Mouse (Mus musculus) large intestine, adult 2 months (tissue): ENCODE data around the gene 2810408A11Rik. TPM values are rescaled to one million over a fixed set of nuclear protein-coding genes. Genes with fewer than 3 reads are reported as not detected.

Experiments used
- DNase-seq: peaks from one replicate; pipeline ENCODE4 v3.0.0-alpha.2; 2012; ENCODE audit warnings: low read depth, low spot score
- WGBS: fragments of 180-500 bp; shearing (Covaris S2); methylation state at CpG from one replicate; pipeline ENCODE4 v1.1.7; 2018; 5-methylcytosine and 5-hydroxymethylcytosine counted together
- polyA plus RNA-seq: library from polyadenylated mRNA; depleted of rRNA; stranded (reverse); fragments of >200 nt; gene quantifications from 2 replicates; pipeline ENCODE4 v1.2.3, GENCODE M21; 2012

Gene 2810408A11Rik
- polyA plus RNA-seq, 1 experiment, result 3.0 TPM

DNA sequence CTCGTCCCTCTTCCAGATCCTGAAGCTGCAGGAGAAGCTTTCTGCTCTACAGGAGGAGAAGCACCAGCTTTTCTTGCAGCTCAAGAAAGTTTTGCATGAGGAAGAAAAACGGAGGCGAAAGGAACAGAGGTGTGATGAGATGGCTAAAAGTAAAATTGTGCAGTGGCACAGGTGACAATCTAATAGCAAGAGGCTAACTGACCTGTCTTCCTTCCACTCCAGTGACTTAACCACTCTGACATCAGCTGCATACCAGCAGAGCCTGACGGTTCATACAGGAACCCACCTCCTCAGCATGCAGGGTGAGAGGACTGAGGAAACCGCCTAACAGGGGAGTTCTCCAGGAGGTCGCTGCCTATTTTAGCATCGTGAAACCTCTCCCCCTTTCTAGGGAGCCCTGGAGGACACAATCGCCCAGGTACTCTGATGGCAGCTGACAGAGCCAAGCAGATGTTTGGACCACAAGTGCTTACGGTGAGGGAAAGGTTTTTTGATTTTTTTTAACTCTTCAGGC is 14.2 kb upstream of the 2810408A11Rik start:
- 29% methylated on average over 9 of the region's 9 CpGs for WGBS

GRCm38 (mm10) chr11:69914372-69914764 is 13.6 kb upstream of the 2810408A11Rik start:
- WGBS, result 1% methylated on average over 17 of the region's 17 CpGs

More for the DNA sequence above, 14.2 kb upstream of the 2810408A11Rik start:
- no peak for DNase-seq

GRCm38 (mm10) chr11:69913554-69914371 is 13.0 kb upstream of the 2810408A11Rik start, which contains the start of gene Gps2:
TSS of gene Gps2 (plus strand) at chr11:69913888.
- WGBS, result under 1% methylated on average over 61 of the region's 61 CpGs
- DNase-seq, result peak; percentile 80

More at GRCm38 (mm10) chr11:69914372-69914764, 13.6 kb upstream of the 2810408A11Rik start:
- DNase-seq, result no peak

GRCm38 (mm10) chr11:69912716-69913530 is 12.1 kb upstream of the 2810408A11Rik start:
- no peak for DNase-seq
- WGBS, result 70% methylated on average over 15 of the region's 15 CpGs

- DNase-seq, result no peak
- WGBS, result 87% methylated on average over 6 of the region's 6 CpGs
Measured at GRCm38 (mm10) chr11:69911701-69912100, 10.9 kb upstream of the 2810408A11Rik start.

DNA sequence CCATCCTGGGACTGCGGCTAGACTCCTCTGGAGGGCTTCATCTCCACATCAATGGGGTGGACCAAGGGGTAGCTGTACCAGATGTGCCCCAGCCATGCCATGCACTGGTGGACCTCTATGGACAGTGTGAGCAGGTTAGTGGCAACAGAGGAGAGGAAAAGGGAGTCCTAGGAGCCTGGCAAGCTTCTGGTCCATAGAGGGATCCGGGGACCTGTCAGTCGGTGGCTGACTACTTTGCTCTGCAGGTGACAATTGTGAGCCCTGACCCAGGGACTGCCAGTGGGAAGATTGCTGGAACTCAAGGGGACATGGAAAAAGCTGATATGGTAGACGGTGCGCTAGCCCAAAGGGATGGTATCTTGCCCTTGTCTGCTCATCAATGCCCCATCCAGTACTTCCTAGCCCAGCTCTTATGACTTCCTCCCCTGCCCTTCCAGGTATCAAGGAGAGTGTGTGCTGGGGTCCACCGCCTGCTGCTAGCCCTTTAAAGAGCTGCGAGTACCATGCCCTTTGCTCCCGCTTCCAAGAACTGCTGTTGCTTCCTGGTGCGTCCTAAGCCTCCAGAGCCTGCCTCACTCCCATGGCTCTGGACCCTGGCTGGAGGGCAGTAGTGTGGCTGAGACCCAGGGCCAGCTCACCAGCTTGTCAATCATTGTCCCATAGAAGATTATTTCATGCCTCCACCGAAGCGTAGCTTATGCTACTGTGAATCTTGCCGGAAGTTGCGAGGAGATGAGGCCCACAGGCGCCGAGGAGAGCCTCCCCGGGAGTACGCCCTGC is 10.2 kb upstream of the 2810408A11Rik start:
- 89% methylated on average over 17 of the region's 17 CpGs for WGBS
- no peak for DNase-seq

GRCm38 (mm10) chr11:69910177-69910576 is 9.4 kb upstream of the 2810408A11Rik start:
- 93% methylated on average over 8 of the region's 8 CpGs for WGBS
- no peak for DNase-seq

DNA sequence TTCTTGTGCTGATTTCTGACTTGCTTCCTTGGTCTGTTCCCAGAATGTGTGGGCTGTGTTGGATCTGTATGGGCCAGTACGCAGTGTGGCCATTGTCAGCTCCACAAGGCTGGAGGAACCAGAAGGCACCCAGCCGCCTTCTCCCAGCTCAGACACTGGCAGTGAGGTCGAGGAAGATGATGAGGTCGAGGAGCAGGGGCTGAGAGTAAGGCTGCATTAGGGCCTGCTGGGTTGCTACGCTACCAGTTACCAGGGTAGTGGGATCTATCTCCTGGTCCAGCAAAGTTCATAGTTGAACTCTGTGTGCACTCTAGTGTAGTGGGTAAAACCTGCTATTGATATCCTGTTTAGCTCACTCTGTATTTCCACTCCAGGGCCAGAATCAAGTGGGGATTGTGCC is 8.4 kb upstream of the 2810408A11Rik start:
- DNase-seq, result no peak
- 92% methylated on average over 5 of the region's 5 CpGs for WGBS

DNA sequence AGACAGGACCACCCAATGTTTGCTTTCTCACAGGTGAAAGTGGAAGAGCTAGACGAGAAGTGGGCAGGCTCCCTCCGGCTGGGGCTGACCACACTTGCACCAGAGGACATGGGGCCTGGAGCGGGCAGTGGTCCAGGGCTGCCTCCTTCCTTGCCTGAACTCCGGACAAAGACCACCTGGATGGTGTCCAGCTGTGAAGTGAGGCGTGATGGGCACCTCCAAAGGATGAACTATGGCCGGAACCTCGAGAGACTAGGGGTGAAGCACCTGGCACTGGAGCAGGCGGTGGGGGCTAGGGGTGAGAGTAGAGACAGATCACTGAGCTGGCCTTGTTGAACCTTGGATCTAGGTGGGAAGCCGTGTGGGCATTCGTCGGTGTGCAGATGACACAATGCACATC is 7.9 kb upstream of the 2810408A11Rik start:
- no peak for DNase-seq
- 90% methylated on average over 11 of the region's 11 CpGs for WGBS

- WGBS, result 94% methylated on average over 9 of the region's 9 CpGs
- no peak for DNase-seq
Measured at GRCm38 (mm10) chr11:69904311-69904710, 3.5 kb upstream of the 2810408A11Rik start.

DNA sequence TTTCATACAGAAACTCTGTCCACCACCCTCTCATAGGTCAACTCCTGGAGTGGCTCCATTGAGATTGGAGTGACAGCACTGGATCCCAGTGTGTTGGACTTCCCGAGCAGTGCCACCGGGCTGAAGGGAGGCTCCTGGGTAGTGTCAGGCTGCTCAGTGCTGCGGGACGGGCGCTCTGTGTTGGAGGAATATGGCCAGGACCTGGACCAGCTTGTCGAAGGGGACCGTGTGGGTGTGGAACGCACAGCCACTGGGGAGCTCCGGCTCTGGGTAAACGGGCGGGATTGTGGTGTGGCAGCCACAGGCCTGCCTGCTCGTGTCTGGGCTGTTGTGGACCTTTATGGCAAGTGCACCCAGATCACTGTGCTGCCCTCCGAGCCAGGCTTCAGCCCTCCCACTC is 2.2 kb upstream of the 2810408A11Rik start:
- WGBS, result 67% methylated on average over 13 of the region's 13 CpGs
- DNase-seq, result no peak

DNA sequence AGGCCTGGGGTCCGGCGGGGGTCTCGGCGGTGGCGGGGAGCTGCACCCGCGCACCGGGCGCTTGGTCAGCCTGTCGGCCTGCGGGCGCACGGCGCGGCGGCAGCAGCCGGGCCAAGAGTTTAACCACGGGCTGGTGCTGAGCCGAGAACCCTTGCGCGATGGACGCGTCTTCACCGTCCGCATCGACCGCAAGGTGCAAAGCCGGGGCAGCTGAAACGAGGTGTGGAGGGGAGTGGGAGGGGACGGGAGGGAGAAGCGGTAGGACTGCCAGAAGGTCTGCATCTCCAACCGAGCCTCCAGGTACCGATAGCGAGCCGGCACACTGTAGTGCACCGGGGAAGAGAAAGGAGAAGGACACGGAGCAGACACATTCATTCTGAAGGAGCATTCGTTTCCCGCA is 1.2 kb upstream of the 2810408A11Rik start:
- WGBS, result under 1% methylated on average over 39 of the region's 39 CpGs
- DNase-seq, result no peak

DNA sequence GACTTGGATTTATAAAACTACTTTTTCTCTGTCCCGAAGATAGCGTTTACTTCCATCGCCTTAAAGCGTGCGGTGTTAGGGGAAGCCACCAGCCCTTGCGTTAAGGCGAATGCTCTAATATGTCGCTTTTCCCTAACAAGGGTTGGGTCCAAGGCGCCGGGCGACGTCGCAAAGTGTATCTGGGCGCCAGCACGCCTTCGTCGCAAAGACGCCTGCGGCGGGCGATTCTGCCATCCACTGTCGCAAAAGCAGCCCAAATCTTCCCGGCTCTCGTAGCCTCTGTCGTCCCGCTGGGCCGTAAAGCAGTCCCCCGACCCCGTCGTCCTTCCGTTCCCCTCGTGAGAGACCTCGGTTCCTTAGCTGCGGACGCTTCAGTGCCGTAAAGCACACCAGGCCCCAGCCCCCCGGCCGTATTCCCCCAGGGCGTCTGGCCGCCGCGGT is 639 bp upstream of the 2810408A11Rik start:
- no peak for DNase-seq
- under 1% methylated on average over 42 of the region's 42 CpGs for WGBS

- WGBS, result 26% methylated on average over 4 of the region's 4 CpGs
- no peak for DNase-seq
Measured at GRCm38 (mm10) chr11:69899870-69900269, 917 bp downstream of the 2810408A11Rik start.

- no peak for DNase-seq
- 69% methylated on average over 4 of the region's 4 CpGs for WGBS
Measured at GRCm38 (mm10) chr11:69895291-69895690, 5.5 kb downstream of the 2810408A11Rik start, which contains the start of gene Acap1. TSS of gene Acap1 (minus strand) at chr11:69895539.

- WGBS, result 71% methylated on average over 5 of the region's 5 CpGs
- DNase-seq, result no peak
Measured at GRCm38 (mm10) chr11:69894671-69895070, 6.1 kb downstream of the 2810408A11Rik start.

DNA sequence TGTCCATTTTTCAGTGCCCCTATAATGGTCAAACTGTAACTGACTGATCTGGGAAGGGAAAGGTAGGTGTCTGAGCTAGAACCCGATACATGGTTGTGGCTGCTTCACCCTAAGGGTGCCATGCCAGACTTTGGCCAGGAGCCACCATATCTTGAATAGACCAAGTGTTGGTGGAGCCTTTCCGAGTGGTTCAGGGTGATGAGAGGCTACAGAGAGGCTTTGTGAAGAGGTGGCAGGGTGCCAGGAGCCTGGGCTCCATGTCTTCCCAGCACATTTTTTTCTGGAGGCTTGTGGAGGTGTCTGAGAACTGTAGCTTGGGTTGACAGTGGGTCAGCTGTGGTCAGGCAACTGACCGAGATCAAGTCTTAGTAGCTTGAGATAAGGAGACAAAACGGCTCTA is 9.3 kb downstream of the 2810408A11Rik start:
- 50% methylated on average over 4 of the region's 4 CpGs for WGBS
- DNase-seq, result no peak

- WGBS, result 59% methylated on average over 8 of the region's 8 CpGs
- DNase-seq, result no peak
Measured at GRCm38 (mm10) chr11:69886907-69887635, 13.7 kb downstream of the 2810408A11Rik start.

- WGBS, result 76% methylated on average over 8 of the region's 8 CpGs
- DNase-seq, result no peak
Measured at GRCm38 (mm10) chr11:69884663-69885062, 16.1 kb downstream of the 2810408A11Rik start.
